Mouse (Mus musculus): Measurements from ENCODE around the gene Psmf1. TPM values are rescaled to one million over a fixed set of nuclear protein-coding genes. Genes with fewer than 3 reads are reported as not detected.
A peak's percentile ranks its signal among the peaks of the same experiment; 100 is the strongest.

Psmf1 gene
- total RNA-seq, 2 experiments from 2014 or later = 22.6 to 22.8 TPM

- no peak for DNase-seq
- intact Hi-C loops (cut with DNase I; ENCODE audit: low total_unique reads) = no loop called here
Observed at GRCm38 (mm10) chr2:151739505-151739904, 4.5 kb downstream of the Psmf1 start.

DNA sequence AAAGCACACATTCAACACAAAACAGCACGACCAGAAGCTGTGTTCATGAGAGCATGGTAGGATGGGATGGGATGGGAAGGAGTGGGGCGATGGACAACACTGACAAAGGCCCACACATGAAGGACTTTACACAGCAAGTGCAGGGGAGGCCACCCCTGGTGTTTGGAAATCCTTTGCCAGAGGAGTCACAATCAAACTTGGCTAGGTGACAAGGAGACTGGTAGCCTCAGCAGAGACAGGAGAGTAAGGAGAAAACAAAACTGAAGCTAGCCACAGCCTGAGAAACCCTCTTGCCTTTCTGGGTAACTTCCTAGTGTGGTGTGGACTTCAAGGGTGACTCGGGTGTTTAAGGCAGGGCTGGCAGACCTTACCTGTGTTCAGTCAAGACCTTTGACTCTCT lies 4.9 kb downstream of the Psmf1 start:
- no peak for DNase-seq
- intact Hi-C loops (cut with DNase I; ENCODE audit: low total_unique reads) = no loop called here

GRCm38 (mm10) chr2:151738460-151738859 lies 5.5 kb downstream of the Psmf1 start:
- DNase-seq = no peak
- intact Hi-C loops (cut with DNase I; ENCODE audit: low total_unique reads) = no loop called here

- DNase-seq = no peak
- intact Hi-C loops (cut with DNase I; ENCODE audit: low total_unique reads) = no loop called here
Observed at GRCm38 (mm10) chr2:151735422-151735821, 8.6 kb downstream of the Psmf1 start.

DNA sequence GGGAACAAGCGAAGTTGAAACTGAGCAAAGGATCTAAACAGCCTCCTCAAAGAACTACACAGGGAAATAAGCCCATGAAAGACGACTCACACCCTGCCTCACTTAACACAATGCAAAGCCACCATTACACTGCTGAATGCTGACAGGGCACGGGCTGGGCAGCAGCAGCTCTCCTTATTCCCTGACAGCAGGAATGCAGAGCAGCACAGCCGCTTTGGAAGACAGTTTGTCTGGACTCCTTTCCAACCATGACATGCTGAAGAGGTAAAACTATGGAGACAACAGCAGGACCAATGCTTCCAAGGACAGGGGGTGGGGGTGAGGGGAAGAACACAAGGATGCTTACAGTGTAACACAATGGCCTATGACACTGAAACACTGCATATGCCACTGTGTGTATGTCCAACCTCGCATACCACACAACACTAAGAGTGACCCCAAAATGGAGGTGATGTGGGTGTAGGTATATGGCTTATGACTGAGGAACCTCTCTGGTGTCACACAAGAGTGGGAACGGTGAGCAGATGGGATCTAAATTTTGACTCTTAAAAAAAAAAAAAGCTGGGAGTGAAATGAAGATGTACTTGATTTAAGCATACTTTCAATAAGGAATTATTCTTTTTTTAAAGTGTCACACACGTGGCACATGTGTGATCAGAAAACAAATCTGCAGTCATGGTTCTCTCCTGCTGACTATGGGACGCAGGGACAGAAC lies 10.7 kb downstream of the Psmf1 start:
- intact Hi-C loops (cut with DNase I; ENCODE audit: low total_unique reads) = no loop called here
- DNase-seq = no peak

DNA sequence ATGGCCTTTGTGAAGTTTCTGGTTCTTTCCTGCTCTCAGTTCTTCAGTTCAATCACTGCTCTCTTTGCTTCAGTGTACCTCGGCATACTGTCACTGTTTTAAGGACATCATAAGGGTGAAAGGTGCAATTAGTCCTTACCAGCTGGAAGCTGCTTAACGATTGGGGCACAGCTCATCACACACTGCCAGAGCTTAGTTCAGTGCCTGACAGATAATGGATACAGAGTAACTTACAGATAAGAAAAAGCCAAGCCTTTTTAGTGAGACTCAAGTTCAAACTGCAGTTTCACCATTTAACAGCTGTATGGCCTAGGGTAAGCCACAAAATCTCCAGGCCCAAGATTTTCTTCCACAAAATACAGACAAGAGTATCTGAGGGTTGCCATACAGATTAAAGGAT lies 19.9 kb downstream of the Psmf1 start:
- no peak for DNase-seq
- intact Hi-C loops (cut with DNase I; ENCODE audit: low total_unique reads) = no loop called here

- intact Hi-C loops (cut with DNase I; ENCODE audit: low total_unique reads) = no loop called here
- DNase-seq = no peak
Observed at GRCm38 (mm10) chr2:151716318-151717055, 27.5 kb downstream of the Psmf1 start.

- no peak for DNase-seq
- intact Hi-C loops (cut with DNase I; ENCODE audit: low total_unique reads) = no loop called here
Observed at GRCm38 (mm10) chr2:151715526-151715925, 28.5 kb downstream of the Psmf1 start.

DNA sequence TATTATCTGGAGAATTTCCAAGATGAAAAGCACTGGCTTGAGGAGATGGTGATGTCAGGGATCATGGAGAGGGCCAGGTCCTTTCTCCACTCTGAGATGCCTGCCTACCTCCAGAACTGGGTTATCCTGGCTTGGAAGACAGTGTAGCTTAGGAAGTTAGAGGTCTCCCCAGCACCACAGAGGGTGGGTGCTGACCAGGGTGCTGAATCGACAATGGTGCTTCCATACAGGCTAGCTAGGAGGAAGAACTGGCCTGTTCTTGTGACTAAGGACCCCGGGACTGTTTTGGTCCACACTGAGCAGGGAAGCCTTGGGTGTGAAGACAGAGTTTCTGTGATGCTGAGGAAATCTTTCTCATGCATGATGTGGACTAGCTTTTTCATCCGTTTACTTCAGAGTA lies 31.3 kb downstream of the Psmf1 start:
- DNase-seq = no peak
- intact Hi-C loops (cut with DNase I; ENCODE audit: low total_unique reads) = no loop called here

GRCm38 (mm10) chr2:151702851-151703190 lies 41.2 kb downstream of the Psmf1 start:
- intact Hi-C loops (cut with DNase I; ENCODE audit: low total_unique reads) = no loop called here

GRCm38 (mm10) chr2:151702146-151702850 lies 41.7 kb downstream of the Psmf1 start:
- intact Hi-C loops (cut with DNase I; ENCODE audit: low total_unique reads) = no loop called here

More at GRCm38 (mm10) chr2:151702851-151703190, 41.2 kb downstream of the Psmf1 start:
- DNase-seq = no peak

DNA sequence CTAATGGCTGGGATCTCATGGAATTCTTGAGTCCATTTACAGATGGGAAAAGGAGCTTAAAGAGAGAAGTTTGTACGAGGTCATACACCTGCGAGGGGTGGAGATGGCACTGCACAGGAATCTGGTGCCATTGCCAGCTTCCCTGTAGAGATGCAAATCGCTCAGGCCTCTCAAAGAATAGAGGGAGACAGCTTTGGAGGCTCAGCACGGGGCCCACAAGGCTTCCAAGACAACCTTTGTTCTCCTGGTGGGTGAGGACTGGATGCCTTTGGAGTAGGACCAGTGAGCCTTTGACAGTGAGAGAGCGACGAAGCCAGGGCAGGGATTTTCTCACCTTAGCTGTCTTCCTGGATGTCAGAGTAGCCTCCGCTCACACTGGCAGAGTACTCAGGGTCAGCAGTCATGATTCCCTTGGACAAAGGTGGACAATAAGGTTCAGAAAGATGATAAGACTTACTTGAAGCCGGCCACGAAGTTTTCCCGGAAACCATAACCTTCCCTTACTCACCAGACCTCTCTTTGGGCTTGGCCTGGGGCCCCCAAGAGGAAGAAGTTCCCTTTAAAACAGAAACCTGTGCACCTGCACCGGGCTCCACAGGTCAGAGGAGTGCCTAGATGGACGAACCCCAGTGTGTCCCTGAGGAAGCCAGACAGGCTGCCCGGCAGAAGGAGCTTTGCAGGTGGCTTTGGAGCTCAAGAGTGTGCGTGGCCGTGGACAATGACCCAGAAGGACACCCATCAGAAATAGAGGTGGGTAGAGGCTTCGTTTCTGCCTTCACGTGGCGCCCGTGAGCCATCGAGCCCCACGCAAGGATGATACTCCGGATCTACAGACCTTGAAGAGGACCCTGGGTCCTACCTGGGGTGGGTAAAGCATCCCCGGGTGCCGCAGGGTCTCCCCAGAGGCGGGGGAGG lies 42.5 kb downstream of the Psmf1 start, which contains the start of gene Tmem74b:
Gene Tmem74b, plus strand, starts transcription at position 778 of the 915 bp plus-strand sequence.
- no peak for DNase-seq
- intact Hi-C loops (cut with DNase I; ENCODE audit: low total_unique reads) = no loop called here

More at GRCm38 (mm10) chr2:151702146-151702850, 41.7 kb downstream of the Psmf1 start:
- peak; percentile 38 for DNase-seq

- intact Hi-C loops (cut with DNase I; ENCODE audit: low total_unique reads) = loop anchor here (5.0 to 10.0 kb wide), 2 partner anchors 98 to 191 kb away; partner anchors contain the start of gene Nsfl1c
- DNase-seq = no peak
Observed at GRCm38 (mm10) chr2:151682976-151683375, 61.0 kb downstream of the Psmf1 start.

DNA sequence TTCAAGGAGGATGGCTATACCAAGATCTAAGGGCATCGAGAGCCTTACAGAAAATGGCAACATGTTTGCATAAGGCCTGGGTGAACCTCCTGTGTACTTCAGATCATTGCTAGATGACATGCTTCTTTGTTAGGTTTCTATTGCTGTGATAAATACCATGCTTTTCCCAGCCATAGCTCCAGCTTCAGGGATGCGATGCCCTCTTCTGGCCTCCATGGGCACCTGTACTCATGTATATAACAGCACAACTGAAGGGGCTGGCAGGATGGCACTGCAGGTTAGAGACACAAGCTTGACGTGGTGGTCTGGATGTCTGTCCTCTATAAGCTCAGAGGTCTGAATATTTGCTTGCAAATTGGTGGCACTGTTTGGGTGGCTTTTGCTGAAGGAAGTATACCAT lies 61.6 kb downstream of the Psmf1 start:
- intact Hi-C loops (cut with DNase I; ENCODE audit: low total_unique reads) = loop anchor here (5.0 to 10.0 kb wide), 2 partner anchors 98 to 190 kb away; partner anchors contain the start of gene Nsfl1c
- no peak for DNase-seq

GRCm38 (mm10) chr2:151676234-151676633 lies 67.8 kb downstream of the Psmf1 start:
- intact Hi-C loops (cut with DNase I; ENCODE audit: low total_unique reads) = no loop called here
- DNase-seq = no peak

DNA sequence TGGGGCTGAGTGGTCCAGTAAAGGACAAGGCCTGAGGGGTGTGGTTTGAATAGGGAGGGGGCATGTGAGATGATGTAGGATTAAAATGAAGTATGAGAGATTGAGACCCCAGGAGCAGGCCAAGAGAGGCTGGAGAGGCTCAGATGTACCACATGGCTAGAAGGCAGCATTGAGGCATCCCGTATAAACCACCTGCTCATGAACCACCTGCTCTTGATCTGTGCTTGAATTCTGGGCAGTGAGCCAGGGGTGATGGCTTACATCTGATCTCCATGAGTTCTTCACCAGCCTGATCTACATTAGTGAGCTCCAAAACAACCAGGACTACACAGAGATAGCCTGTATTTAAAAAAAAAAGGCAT lies 73.0 kb downstream of the Psmf1 start:
- no peak for DNase-seq
- intact Hi-C loops (cut with DNase I; ENCODE audit: low total_unique reads) = no loop called here

- no peak for DNase-seq
- intact Hi-C loops (cut with DNase I; ENCODE audit: low total_unique reads) = no loop called here
Observed at GRCm38 (mm10) chr2:151670026-151670967, 73.7 kb downstream of the Psmf1 start.

GRCm38 (mm10) chr2:151668433-151668832 lies 75.6 kb downstream of the Psmf1 start, which contains the start of gene Rad21l:
TSS of gene Rad21l (minus strand) at chr2:151668533.
- no peak for DNase-seq
- intact Hi-C loops (cut with DNase I; ENCODE audit: low total_unique reads) = no loop called here

Data from gastrocnemius, postnatal 14 days (tissue).